Mouse (Mus musculus) fibroblast of lung, adult 2 months (primary cell): ENCODE measurements around the gene 1600014C10Rik.

Experiments
- DNase-seq: peaks from one replicate; pipeline ENCODE4 v3.0.0-alpha.2; 2011; ENCODE audit warnings: low read depth

The 1600014C10Rik gene

DNA sequence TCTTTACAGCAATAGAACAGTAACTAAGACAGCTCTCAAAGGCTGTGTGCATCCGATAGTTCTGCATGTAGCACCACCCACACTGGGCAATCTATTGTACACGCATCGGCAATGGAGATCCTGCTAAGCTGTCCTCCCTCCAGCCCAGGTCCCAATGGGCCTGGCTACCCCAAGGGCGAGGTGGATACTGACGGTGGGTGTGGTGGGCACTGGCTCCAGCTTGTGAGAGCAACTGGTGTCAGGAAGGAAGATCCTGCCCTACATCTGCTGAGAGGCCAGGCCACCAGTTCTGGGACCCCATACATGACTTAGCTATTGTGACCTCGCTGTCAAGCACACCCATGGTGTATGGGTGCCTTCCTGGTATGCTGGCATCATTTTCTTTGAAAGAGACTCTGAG lies 32.7 kb downstream of the 1600014C10Rik start:
- no peak for DNase-seq

- peak; percentile 74 for DNase-seq
These were observed 34.6 kb downstream of the 1600014C10Rik start for GRCm38 (mm10) chr7:38217417-38218171.

DNA sequence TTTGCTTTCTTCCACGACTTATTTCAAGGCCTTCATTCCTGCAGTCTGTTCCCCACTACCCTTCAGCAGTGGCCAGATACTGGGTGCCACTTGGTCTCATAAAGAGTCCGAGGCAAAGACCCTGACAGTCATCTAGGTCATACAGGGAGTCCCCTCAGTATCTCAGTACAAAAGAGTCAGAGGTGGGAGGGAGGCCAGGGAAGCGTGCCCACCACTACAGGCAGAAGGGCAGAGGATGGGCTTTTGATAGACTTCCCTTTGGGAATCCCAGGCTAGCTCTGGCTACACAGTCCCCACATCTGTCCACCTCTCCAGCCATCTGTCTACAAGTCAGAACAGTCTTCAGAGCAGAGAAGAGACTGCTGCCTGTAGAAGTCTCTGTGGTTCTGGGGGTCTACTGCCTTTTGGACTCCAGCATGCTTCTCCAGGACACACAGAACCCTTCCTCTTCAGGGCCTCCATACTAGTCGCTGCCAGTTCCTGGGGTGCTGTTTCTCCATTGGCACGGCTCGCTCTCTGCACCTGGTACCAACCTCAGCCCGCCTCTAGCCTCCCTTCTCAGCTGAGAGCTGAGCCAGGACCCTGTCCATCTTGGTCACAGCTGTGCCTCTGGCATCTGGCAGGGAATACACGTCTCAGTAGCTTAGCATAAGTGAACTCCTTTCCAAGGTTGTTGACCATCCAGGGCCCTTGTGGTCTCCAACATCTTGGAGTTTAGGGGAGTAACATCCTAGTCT lies 35.8 kb downstream of the 1600014C10Rik start:
- DNase-seq = no peak

- no peak for DNase-seq
These were observed 36.5 kb downstream of the 1600014C10Rik start for GRCm38 (mm10) chr7:38219526-38219925.

DNA sequence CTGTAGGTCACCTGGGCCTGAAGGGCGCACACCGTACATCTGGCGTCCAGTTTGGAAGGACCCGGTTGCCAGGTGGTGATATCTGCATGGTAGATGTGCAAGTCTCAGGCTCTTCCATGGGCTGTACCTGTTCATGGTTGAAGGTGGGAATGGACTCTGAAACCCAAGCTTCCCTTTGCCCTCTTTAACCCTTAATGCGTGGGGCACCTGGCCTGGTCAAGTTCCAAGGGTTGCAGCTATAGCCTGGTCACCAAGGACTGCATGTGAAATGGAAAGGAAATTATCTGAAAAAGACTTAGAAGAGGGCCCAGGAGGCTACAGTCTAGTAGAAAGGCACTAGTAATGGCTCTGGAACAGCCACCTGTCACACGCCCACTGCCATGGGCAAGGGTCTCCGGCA lies 37.8 kb downstream of the 1600014C10Rik start:
- DNase-seq = no peak

- DNase-seq = peak; percentile 61
These were observed 41.8 kb downstream of the 1600014C10Rik start for GRCm38 (mm10) chr7:38224577-38225369.

- DNase-seq = no peak
These were observed 43.2 kb downstream of the 1600014C10Rik start for GRCm38 (mm10) chr7:38226226-38226625.

- peak; percentile 77 for DNase-seq
These were observed 44.3 kb downstream of the 1600014C10Rik start for GRCm38 (mm10) chr7:38227181-38227899.

DNA sequence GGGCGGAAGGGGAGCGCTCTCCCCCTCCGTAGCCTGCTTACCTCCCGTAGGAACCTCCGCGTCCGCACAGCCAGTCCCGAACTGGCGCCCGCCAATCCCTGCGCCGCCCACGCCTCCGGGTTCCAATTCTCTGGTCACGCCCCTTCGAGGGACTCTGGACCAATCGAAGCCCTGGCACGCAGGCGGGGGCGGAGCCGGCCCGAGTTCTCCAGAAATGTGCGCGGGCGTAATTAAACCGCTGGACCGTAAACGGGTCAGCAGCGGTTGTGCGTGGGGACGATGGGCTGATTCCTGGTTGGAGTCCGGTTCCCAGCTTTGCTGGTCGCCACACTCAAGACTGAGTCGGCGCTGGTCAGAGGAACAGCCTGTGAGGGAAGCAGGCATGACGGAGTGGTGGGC lies 44.9 kb downstream of the 1600014C10Rik start, which contains the start of gene Plekhf1:
Gene Plekhf1 (minus strand): TSS at position 117 of the 399 bp plus-strand sequence.
- peak; percentile 88 for DNase-seq

GRCm38 (mm10) chr7:38228329-38228728 lies 45.3 kb downstream of the 1600014C10Rik start:
- DNase-seq = no peak

DNA sequence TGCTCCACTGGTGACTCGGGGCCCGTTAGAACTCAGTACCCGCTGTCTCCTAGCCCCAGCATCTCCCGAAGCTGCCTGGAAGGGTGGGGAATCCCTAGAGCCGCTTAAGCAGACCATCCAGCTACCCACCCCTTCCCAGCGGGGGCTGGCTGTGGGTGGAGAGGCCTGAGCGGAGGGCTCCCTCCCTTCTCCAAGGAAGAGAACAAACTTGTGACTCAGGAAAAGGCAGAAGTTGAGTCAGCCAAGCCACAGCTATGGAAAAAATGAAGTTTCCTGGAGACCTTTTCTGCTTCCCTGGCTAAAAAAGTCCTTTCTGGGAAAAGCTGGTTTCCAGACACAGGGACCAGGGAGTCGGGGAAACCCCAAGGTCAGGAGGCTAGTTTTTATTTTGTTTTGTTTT lies 47.3 kb downstream of the 1600014C10Rik start:
- DNase-seq = peak; percentile 85

GRCm38 (mm10) chr7:38236400-38237105 lies 53.5 kb downstream of the 1600014C10Rik start:
- no peak for DNase-seq

- no peak for DNase-seq
These were observed 54.1 kb downstream of the 1600014C10Rik start for GRCm38 (mm10) chr7:38237140-38237539.

DNA sequence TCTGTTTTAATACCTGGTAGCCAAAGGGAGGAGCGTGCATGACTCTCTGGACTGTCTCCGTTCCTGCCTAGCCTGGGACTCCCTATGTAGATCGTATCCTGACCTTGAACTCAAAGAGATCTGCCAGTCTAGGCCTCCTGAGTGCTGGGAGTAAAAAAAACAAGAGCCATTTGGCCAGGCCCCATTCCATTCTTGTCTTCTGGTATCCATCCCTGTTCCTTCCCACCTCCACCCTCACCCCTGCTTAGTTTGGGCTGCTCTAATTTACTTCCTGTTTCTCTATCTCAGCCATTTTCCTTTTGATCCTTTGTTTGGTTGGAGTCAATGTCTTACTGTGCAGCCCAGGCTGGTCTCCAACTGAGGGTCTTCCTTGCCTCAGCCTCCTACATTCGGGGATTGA lies 59.4 kb downstream of the 1600014C10Rik start:
- DNase-seq = no peak
